26 mouse cellular contexts compared by ENCODE assay signal in genomic region chr12:82802711-82803110, GRCm38 (mm10).
A peak's percentile ranks its signal among the peaks of the same experiment; 100 is the strongest.
DNase-seq lines count a peak whose midpoint lies in the region; ATAC-seq lines count a peak whose summit lies in the region.
"Had no signal": no experiment of that assay in that cellular context is flagged by ENCODE, and none has a peak within 500 bp of the region (broad histone marks: within the 10 kb centered on the region; RNA-seq: fewer than 3 reads in every experiment).

No protein-coding gene starts in this region.

- H3K9ac ChIP-seq in hindbrain, embryonic 14.5 days, result no peak overlapping the region
- no peak overlapping the region for H3K9ac ChIP-seq in hindbrain, embryonic 13.5 days
- no peak overlapping the region for H3K9ac ChIP-seq in midbrain, embryonic 14.5 days (replicated peaks; ENCODE audit: low read length)
- no peak overlapping the region for H3K9ac ChIP-seq in midbrain, embryonic 13.5 days (replicated peaks)
- H3K9ac ChIP-seq in forebrain, embryonic 11.5 days (ENCODE audit: low read length), result no peak overlapping the region
- H3K9ac ChIP-seq: embryonic facial prominence, embryonic 15.5 days; forebrain, embryonic 12.5 days; forebrain, embryonic 15.5 days; hindbrain, embryonic 12.5 days had no signal

- no peaks in the 10 kb centered on the region for H3K27me3 ChIP-seq in hindbrain, embryonic 14.5 days (ENCODE audit: control insufficient read depth, insufficient read depth, low read length)
- no peaks in the 10 kb centered on the region for H3K27me3 ChIP-seq in hindbrain, embryonic 13.5 days
- H3K27me3 ChIP-seq in midbrain, embryonic 14.5 days (ENCODE audit: control insufficient read depth, insufficient read depth, low read length), result no peaks in the 10 kb centered on the region
- no peaks in the 10 kb centered on the region for H3K27me3 ChIP-seq in midbrain, embryonic 13.5 days
- H3K27me3 ChIP-seq in forebrain, embryonic 11.5 days (ENCODE audit: control insufficient read depth, insufficient read depth, low read length), result no peaks in the 10 kb centered on the region
- H3K27me3 ChIP-seq: embryonic facial prominence, embryonic 15.5 days; forebrain, embryonic 12.5 days; forebrain, embryonic 15.5 days; hindbrain, embryonic 12.5 days had no signal

- DNase-seq in hindbrain, embryonic 14.5 days (ENCODE audit: low spot score), result peak; percentile 28
- DNase-seq in midbrain, embryonic 14.5 days, result peak; percentile 84
- DNase-seq in brain, adult 2 months (ENCODE audit: low read depth, low spot score), result peak; percentile 50
- DNase-seq in mesoderm, embryonic 11.5 days (ENCODE audit: low read depth, low spot score), result peak; percentile 5
- DNase-seq in forebrain, embryonic 11.5 days (ENCODE audit: low spot score), result no peak
- DNase-seq: adrenal gland, adult 8-10 months; adrenal gland, postnatal 25 days; cerebellum, adult 11-12 months; cerebellum, adult 8-10 months; cerebellum, postnatal 10 days; cerebellum, postnatal 36 days; embryo, embryonic 11 days; gastrocnemius, adult 2 months; gastrocnemius, postnatal 14 days had no signal

- ATAC-seq in hindbrain, embryonic 14.5 days (ENCODE audit: low FRiP score), result no peak
- ATAC-seq in hindbrain, embryonic 13.5 days (ENCODE audit: low FRiP score), result no peak
- ATAC-seq in midbrain, embryonic 14.5 days (ENCODE audit: low FRiP score, low TSS enrichment), result no peak
- ATAC-seq in midbrain, embryonic 13.5 days, result no peak
- ATAC-seq in forebrain, embryonic 11.5 days (replicated peaks; ENCODE audit: low FRiP score), result no peak
- ATAC-seq: activated CD4-positive, CD25-positive, alpha-beta regulatory T cell, adult 4 months; CD4-positive, CD25-positive, alpha-beta regulatory T cell, adult 4 months; forebrain, embryonic 15.5 days; hindbrain, postnatal 0 days; inflammation-experienced regulatory T-cells, adult 6 months; intestine, embryonic 16.5 days had no signal

- 70% methylated on average over 5 of the region's 5 CpGs for WGBS in hindbrain, embryonic 14.5 days
- 65% methylated on average over 5 of the region's 5 CpGs for WGBS in hindbrain, embryonic 13.5 days
- 59% methylated on average over 5 of the region's 5 CpGs for WGBS in midbrain, embryonic 14.5 days
- WGBS in midbrain, embryonic 13.5 days, result 69% methylated on average over 5 of the region's 5 CpGs
- WGBS in forebrain, embryonic 11.5 days, result 79% methylated on average over 5 of the region's 5 CpGs

- H3K4me2 ChIP-seq in hindbrain, embryonic 14.5 days (replicated peaks), result no peak overlapping the region
- no peak overlapping the region for H3K4me2 ChIP-seq in hindbrain, embryonic 13.5 days
- H3K4me2 ChIP-seq in midbrain, embryonic 14.5 days (ENCODE audit: low read length), result no peak overlapping the region
- H3K4me2 ChIP-seq in midbrain, embryonic 13.5 days (replicated peaks), result no peak overlapping the region
- H3K4me2 ChIP-seq in forebrain, embryonic 11.5 days (ENCODE audit: low read depth, low read length, severe bottlenecking), result no peak overlapping the region
- H3K4me2 ChIP-seq: embryonic facial prominence, embryonic 15.5 days; forebrain, embryonic 12.5 days; forebrain, embryonic 15.5 days; heart, embryonic 11.5 days; hindbrain, embryonic 12.5 days had no signal

- H3K9me3 ChIP-seq in hindbrain, embryonic 14.5 days (ENCODE audit: control insufficient read depth, low read length), result no peaks in the 10 kb centered on the region
- H3K9me3 ChIP-seq in hindbrain, embryonic 13.5 days, result no peaks in the 10 kb centered on the region
- no peaks in the 10 kb centered on the region for H3K9me3 ChIP-seq in midbrain, embryonic 14.5 days (ENCODE audit: control insufficient read depth, low read length)
- H3K9me3 ChIP-seq in midbrain, embryonic 13.5 days, result no peaks in the 10 kb centered on the region
- H3K9me3 ChIP-seq in forebrain, embryonic 11.5 days (ENCODE audit: control insufficient read depth, low read length), result no peaks in the 10 kb centered on the region
- H3K9me3 ChIP-seq: embryonic facial prominence, embryonic 15.5 days; forebrain, embryonic 12.5 days; forebrain, embryonic 15.5 days; hindbrain, embryonic 12.5 days had no signal

- no peak overlapping the region for H3K4me3 ChIP-seq in hindbrain, embryonic 14.5 days (replicated peaks; ENCODE audit: low read length)
- H3K4me3 ChIP-seq in hindbrain, embryonic 13.5 days, result no peak overlapping the region
- H3K4me3 ChIP-seq in midbrain, embryonic 14.5 days (replicated peaks; ENCODE audit: low read depth, low read length), result no peak overlapping the region
- no peak overlapping the region for H3K4me3 ChIP-seq in midbrain, embryonic 13.5 days (replicated peaks)
- no peak overlapping the region for H3K4me3 ChIP-seq in forebrain, embryonic 11.5 days (ENCODE audit: low read depth, low read length)
- H3K4me3 ChIP-seq: embryonic facial prominence, embryonic 15.5 days; forebrain, embryonic 12.5 days; forebrain, embryonic 15.5 days; gastrocnemius, adult 2 months; hindbrain, embryonic 12.5 days had no signal

- H3K36me3 ChIP-seq in hindbrain, embryonic 14.5 days (replicated peaks; ENCODE audit: control insufficient read depth, insufficient read depth), result no peaks in the 10 kb centered on the region
- H3K36me3 ChIP-seq in hindbrain, embryonic 13.5 days, result no peaks in the 10 kb centered on the region
- H3K36me3 ChIP-seq in midbrain, embryonic 14.5 days (ENCODE audit: control insufficient read depth, insufficient read depth, low read length), result no peaks in the 10 kb centered on the region
- no peaks in the 10 kb centered on the region for H3K36me3 ChIP-seq in midbrain, embryonic 13.5 days
- no peaks in the 10 kb centered on the region for H3K36me3 ChIP-seq in forebrain, embryonic 11.5 days (ENCODE audit: control insufficient read depth, insufficient read depth, low read length)
- H3K36me3 ChIP-seq: embryonic facial prominence, embryonic 15.5 days; forebrain, embryonic 12.5 days; forebrain, embryonic 15.5 days; hindbrain, embryonic 12.5 days had no signal

- no peak overlapping the region for H3K27ac ChIP-seq in hindbrain, embryonic 14.5 days
- no peak overlapping the region for H3K27ac ChIP-seq in hindbrain, embryonic 13.5 days
- no peak overlapping the region; the same call in 1 of the 2 replicates for H3K27ac ChIP-seq in midbrain, embryonic 14.5 days (replicated peaks; ENCODE audit: low read depth, low read length)
- H3K27ac ChIP-seq in midbrain, embryonic 13.5 days, result no peak overlapping the region
- H3K27ac ChIP-seq in forebrain, embryonic 11.5 days (ENCODE audit: low read depth, low read length), result no peak overlapping the region
- H3K27ac ChIP-seq: embryonic facial prominence, embryonic 15.5 days; forebrain, embryonic 12.5 days; forebrain, embryonic 15.5 days; hindbrain, embryonic 12.5 days; hindbrain, postnatal 0 days had no signal

- H3K4me1 ChIP-seq in hindbrain, embryonic 14.5 days (replicated peaks; ENCODE audit: control insufficient read depth, insufficient read depth, low read length), result no peaks in the 10 kb centered on the region
- H3K4me1 ChIP-seq in hindbrain, embryonic 13.5 days (replicated peaks), result no peaks in the 10 kb centered on the region
- 0 out of 2 replicates have a peak, but pooled peaks cover 6% of the 10 kb centered on the region for H3K4me1 ChIP-seq in midbrain, embryonic 14.5 days (ENCODE audit: control insufficient read depth, insufficient read depth, low read length)
- H3K4me1 ChIP-seq in midbrain, embryonic 13.5 days (replicated peaks), result no peaks in the 10 kb centered on the region
- no peaks in the 10 kb centered on the region for H3K4me1 ChIP-seq in forebrain, embryonic 11.5 days (replicated peaks; ENCODE audit: control insufficient read depth, insufficient read depth, low read length)
- H3K4me1 ChIP-seq: embryonic facial prominence, embryonic 15.5 days; forebrain, embryonic 12.5 days; hindbrain, embryonic 12.5 days had no signal
